Mouse (Mus musculus) ES-Bruce4 (cell line): Measurements from ENCODE around the gene Traf7.

Experiments used
- CTCF ChIP-seq: IDR thresholded peaks from one replicate; pipeline ENCODE4 v1.8.1; 2011; ENCODE audit warnings: low read depth, low read length
- POLR2A ChIP-seq: IDR thresholded peaks from one replicate; pipeline ENCODE4 v1.8.1; 2011; ENCODE audit warnings: low read length; ENCODE audit not compliant: insufficient read depth

DNA sequence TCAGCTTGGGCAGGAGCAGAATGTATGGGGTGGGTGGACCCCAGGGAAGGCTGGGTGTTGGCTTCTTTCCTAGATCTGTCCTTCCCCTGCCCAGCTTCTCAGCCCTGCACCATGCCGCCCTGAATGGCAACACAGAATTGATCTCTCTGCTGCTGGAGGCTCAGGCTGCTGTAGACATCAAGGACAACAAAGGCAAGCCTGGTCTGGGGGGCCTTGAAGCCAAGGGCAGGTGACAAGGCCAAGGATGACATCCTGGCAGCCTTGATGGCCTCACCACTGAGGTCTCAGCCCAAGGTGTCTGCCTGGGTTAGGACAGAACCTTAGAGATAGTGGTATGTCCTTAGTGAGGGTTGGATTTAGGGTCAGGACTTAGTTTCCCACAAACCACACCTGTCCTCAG lies 31.7 kb downstream of the Traf7 start:
- TF ChIP-seq POLR2A (no peak), CTCF (no peak)
